Mouse (Mus musculus) ES-E14 (cell line): Measurements from ENCODE around the gene 5330417C22Rik. TPM values are rescaled to one million over a fixed set of nuclear protein-coding genes. Genes with fewer than 3 reads are reported as not detected.

Experiments used
- DNase-seq: peaks from one replicate; pipeline ENCODE4 v3.0.0-alpha.2; 2013; ENCODE audit warnings: low read depth, low spot score
- H3K27ac ChIP-seq: 2 replicates; pipeline ENCODE4 v1.5.1; 2012; ENCODE audit warnings: low read depth, mild to moderate bottlenecking, low read length, moderate library complexity, mixed read lengths; ENCODE audit not compliant: poor library complexity, insufficient read depth, severe bottlenecking
- H3K36me3 ChIP-seq: 2 replicates; pipeline ENCODE4 v1.6.1; 2012; ENCODE audit warnings: mild to moderate bottlenecking, low read length, moderate library complexity, mixed read lengths; ENCODE audit not compliant: control insufficient read depth, poor library complexity, insufficient read depth, severe bottlenecking
- H3K4me1 ChIP-seq, 2 experiments: fragments of 150-350 bp in 1 of 2; sonication (generic) in 1 of 2; 2 replicates each; pipeline ENCODE4 v1.6.1; 2012; ENCODE audit warnings: low read length in 2 of 2, mild to moderate bottlenecking in 1 of 2, mixed read lengths in 1 of 2; ENCODE audit not compliant: control insufficient read depth in 2 of 2, insufficient read depth in 2 of 2, poor library complexity in 1 of 2
- H3K4me3 ChIP-seq, 2 experiments: fragments of 150-350 bp in 1 of 2; sonication (generic) in 1 of 2; 2 replicates each; pipeline ENCODE4 v1.5.1; 2012; ENCODE audit warnings: low read length in 2 of 2, low read depth in 1 of 2, mild to moderate bottlenecking in 1 of 2, mixed read lengths in 1 of 2; ENCODE audit not compliant: insufficient read depth in 1 of 2, poor library complexity in 1 of 2, severe bottlenecking in 1 of 2
- H3K9ac ChIP-seq: 2 replicates; pipeline ENCODE4 v1.6.1; 2012; ENCODE audit warnings: low read depth, mild to moderate bottlenecking, low read length, mixed read lengths; ENCODE audit not compliant: poor library complexity, insufficient read depth, severe bottlenecking
- H3K9me3 ChIP-seq: fragments of 150-350 bp; sonication (generic); 2 replicates; pipeline ENCODE4 v1.6.1; 2012; ENCODE audit warnings: low read depth, mild to moderate bottlenecking, low read length; ENCODE audit not compliant: control insufficient read depth, insufficient read depth
- CHD2 ChIP-seq: IDR thresholded peaks from 2 replicates; pipeline ENCODE4 v1.6.1; 2014; ENCODE audit warnings: mild to moderate bottlenecking, low read depth, low read length, inconsistent platforms
- HCFC1 ChIP-seq: IDR thresholded peaks from 2 replicates; pipeline ENCODE4 v1.6.1; 2012; ENCODE audit warnings: low read length, inconsistent platforms, borderline replicate concordance; ENCODE audit not compliant: insufficient read depth
- MAFK ChIP-seq: IDR thresholded peaks from 2 replicates; pipeline ENCODE4 v1.6.1; 2014; ENCODE audit warnings: mild to moderate bottlenecking, low read depth, low read length, inconsistent platforms; ENCODE audit not compliant: insufficient read depth
- ZC3H11A ChIP-seq: IDR thresholded peaks from 2 replicates; pipeline ENCODE4 v1.6.1; 2012; ENCODE audit warnings: low read depth, mild to moderate bottlenecking, inconsistent platforms, low read length, borderline replicate concordance
- ZNF384 ChIP-seq: IDR thresholded peaks from 2 replicates; pipeline ENCODE4 v1.6.1; 2012; ENCODE audit warnings: low read depth, low read length, inconsistent platforms
- in situ Hi-C, 2 experiments: fragments of 600-800 bp; cut with MboI; formaldehyde crosslinking; loops; one replicate each; pipeline ENCODE4 v1.15.1; 2025; ENCODE audit warnings: low sequenced_read_pairs in 2 of 2, inconsistent platforms in 1 of 2; ENCODE audit not compliant: unreplicated experiment in 2 of 2
- total RNA-seq: library from RNA; depleted of rRNA; stranded (reverse); fragments of 300-350 nt; gene quantifications from 2 replicates; pipeline ENCODE4 v1.2.3, GENCODE M21; 2012

5330417C22Rik gene
- total RNA-seq, 1 experiment, result 0.27 TPM

GRCm38 (mm10) chr3:108535896-108536516, 330 bp downstream of the 5330417C22Rik start:
- H3K9ac ChIP-seq, result no peak overlapping the region
- in situ Hi-C loops, result no loop called here

DNA sequence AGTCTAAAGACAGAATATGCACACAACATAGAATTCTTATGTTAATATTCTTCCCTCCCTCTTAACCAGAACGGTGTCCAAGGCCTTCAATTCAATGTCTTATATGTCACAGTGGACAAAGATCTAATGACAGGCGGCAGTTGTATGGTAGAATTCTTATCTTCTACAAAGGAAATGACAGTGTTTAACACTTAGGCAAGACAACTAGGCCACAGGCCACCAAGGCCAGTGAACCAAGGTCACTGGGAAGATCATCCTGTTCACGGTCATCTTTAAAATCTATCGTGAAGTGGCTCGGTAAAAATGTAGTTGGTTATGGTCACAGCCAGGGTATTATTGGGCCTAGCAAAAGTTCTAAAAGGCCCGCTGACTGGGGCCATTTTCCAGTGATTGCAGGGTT, 2.4 kb downstream of the 5330417C22Rik start, which contains the start of gene 1700013F07Rik:
1700013F07Rik (plus strand) TSS at position 200 of the 400 bp plus-strand sequence.
- H3K4me3 ChIP-seq, result no peak within 1 kb of the TSS
- no peak for DNase-seq
- H3K4me1 ChIP-seq, result no peaks in the 10 kb centered on the region; a peak in 1 of 4 replicates
- TF ChIP-seq CHD2, result no peak
- TF ChIP-seq ZNF384, result no peak
- no peak for TF ChIP-seq HCFC1
- no peak for TF ChIP-seq ZC3H11A
- no peak for TF ChIP-seq MAFK
- no peaks in the 10 kb centered on the region for H3K36me3 ChIP-seq
- no peak within 1 kb of the TSS for H3K9ac ChIP-seq
- H3K27ac ChIP-seq, result no peak within 1 kb of the TSS
- H3K9me3 ChIP-seq, result no peaks in the 10 kb centered on the region
- in situ Hi-C loops, result no loop called here

More at GRCm38 (mm10) chr3:108535896-108536516, 330 bp downstream of the 5330417C22Rik start:
- Histone ChIP-seq H3K4me1 (no peaks in the 10 kb centered on the region; a peak in 1 of 4 replicates), H3K4me3 (peak overlapping the region; percentile 39 to 55; a peak in 1 of 4 replicates), H3K36me3 (no peaks in the 10 kb centered on the region), H3K27ac (no peak overlapping the region), H3K9me3 (no peaks in the 10 kb centered on the region)
- DNase-seq, result no peak
- TF ChIP-seq MAFK (no peak), ZC3H11A (no peak), HCFC1 (no peak), ZNF384 (no peak), CHD2 (no peak)

- Histone ChIP-seq H3K9ac (no peak overlapping the region), H3K4me1 (no peaks in the 10 kb centered on the region; a peak in 1 of 4 replicates), H3K4me3 (no peak overlapping the region), H3K27ac (no peak overlapping the region), H3K36me3 (no peaks in the 10 kb centered on the region), H3K9me3 (no peaks in the 10 kb centered on the region)
- DNase-seq, result no peak
- in situ Hi-C loops, result no loop called here
- no peak for TF ChIP-seq ZNF384
- no peak for TF ChIP-seq HCFC1
- no peak for TF ChIP-seq MAFK
- no peak for TF ChIP-seq CHD2
- no peak for TF ChIP-seq ZC3H11A
Observed at GRCm38 (mm10) chr3:108533114-108533885, 3.0 kb downstream of the 5330417C22Rik start.

DNA sequence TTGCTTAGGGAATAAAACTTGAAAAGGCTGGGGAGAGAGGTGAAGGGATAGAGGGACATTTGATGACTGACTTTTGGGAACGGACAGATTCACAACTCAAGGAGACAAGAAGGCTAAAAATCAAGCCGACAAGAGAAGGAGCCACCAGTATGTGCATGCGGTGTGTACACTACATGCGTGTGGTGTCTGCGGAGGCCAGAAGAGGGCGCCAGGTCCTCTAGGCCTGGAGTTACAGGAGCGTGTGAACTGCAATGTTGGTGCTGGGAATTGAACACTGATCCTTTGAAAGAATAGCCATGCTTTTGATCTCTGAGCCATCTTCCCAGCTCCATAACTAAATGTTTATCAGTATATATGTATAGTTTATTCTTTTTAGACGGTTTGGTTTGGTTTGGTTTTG, 7.8 kb downstream of the 5330417C22Rik start:
- no peak for TF ChIP-seq ZC3H11A
- no peak for TF ChIP-seq HCFC1
- TF ChIP-seq ZNF384, result no peak
- TF ChIP-seq CHD2, result no peak
- TF ChIP-seq MAFK, result no peak
- Histone ChIP-seq H3K9me3 (no peaks in the 10 kb centered on the region), H3K4me1 (no peaks in the 10 kb centered on the region), H3K27ac (no peak overlapping the region), H3K9ac (no peak overlapping the region), H3K36me3 (no peaks in the 10 kb centered on the region), H3K4me3 (no peak overlapping the region)
- DNase-seq, result no peak
- in situ Hi-C loops, result no loop called here
